Mouse (Mus musculus): Measurements from ENCODE around the gene Fem1b.
"Not testable (repeated sequence)": the region's sequence is repeated elsewhere in the genome, so short reads cannot be mapped to it uniquely, and the experiment has no call there.

Gene Fem1b

GRCm38 (mm10) chr9:62827939-62828652 is 16.4 kb upstream of the Fem1b start:
- peak; percentile 42 for DNase-seq (ENCODE audit: low read depth)

DNA sequence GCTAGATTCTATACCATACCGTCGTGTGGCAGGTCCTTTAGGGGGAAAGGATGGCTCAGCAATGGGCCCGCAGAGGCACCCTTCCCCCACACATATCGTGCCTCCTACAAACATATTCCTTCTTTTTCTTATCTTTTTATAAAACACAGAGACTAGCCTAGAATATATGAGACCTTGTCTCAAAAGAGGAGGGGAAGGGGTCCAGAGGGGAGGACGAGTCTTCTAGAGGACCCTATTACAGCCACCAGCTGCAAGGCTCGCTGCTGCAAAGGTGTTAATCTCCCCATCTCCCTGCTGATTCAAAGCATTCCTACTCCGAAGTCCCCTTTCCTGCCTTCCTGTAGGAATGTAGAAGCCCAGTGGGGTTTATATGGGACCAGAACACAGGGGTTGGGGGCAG is 14.7 kb upstream of the Fem1b start:
- DNase-seq (ENCODE audit: low read depth): no peak

GRCm38 (mm10) chr9:62825791-62826393 is 14.2 kb upstream of the Fem1b start:
- no peak for DNase-seq (ENCODE audit: low read depth)

DNA sequence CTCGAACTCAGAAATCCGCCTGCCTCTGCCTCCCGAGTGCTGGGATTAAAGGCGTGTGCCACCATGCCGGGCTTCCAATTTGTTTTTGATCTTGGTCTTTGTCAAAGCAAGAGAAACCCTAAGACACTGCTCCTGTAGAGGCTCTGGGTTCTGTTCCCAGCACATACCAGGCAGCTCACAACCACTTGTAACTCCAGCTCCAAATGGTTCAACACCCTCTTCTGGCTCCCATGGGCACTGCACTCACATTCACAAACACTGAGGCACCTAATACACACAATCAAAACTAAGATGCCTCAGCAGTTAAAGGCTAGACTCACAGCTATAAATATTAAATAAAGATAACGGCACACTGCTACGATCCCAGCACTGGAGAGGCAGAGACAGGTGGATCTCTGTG is 10.1 kb upstream of the Fem1b start:
- DNase-seq (ENCODE audit: low read depth): no peak

DNA sequence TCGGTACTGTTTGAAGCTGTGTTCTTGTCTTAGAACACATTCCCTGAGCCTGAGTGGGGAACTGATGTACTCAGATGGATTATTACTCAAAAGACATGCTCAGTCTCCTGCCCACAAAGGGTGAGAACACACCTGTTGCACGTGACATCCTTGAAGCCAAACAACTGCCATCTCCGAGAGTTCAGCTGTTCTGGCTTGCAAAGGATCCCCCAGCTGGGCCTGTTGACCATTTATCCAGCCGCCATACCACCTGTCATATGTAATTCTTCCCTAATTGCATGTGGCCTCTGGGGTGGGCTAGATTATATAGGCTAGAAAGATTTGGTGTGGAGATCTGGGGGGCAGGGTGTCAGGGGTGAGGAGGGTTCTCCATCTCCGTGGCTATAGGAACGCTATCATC is 9.1 kb upstream of the Fem1b start:
- DNase-seq (ENCODE audit: low read depth): no peak

GRCm38 (mm10) chr9:62819910-62820309 is 8.2 kb upstream of the Fem1b start:
- DNase-seq (ENCODE audit: low read depth): not testable (repeated sequence)

GRCm38 (mm10) chr9:62819494-62819893 is 7.8 kb upstream of the Fem1b start:
- DNase-seq (ENCODE audit: low read depth): no peak

- no peak for DNase-seq (ENCODE audit: low read depth)
Observed at GRCm38 (mm10) chr9:62817828-62818614, 6.3 kb upstream of the Fem1b start.

DNA sequence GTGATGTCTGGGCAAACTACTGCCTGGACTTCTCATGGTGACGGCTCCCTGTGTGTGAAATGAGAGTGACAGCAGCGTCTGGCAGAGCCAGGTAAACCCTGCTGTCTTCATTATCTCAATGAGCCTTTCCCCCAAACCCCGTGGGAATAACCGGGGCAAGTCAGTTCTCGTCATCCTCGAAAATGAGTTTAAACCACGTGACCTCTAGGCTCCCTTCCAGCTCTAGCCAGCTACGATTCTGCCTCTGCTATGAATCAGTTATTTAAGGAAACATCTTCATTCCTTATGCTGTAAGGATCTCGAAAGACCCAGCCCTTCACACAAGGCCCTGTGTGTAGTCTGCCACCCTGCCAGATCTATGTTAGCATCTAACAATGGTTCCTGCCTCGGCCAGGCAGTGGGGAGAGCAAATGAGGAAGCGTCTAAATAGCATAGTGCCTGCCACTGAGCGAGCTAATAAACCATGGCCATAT is 5.4 kb upstream of the Fem1b start:
- no peak for DNase-seq (ENCODE audit: low read depth)

- no peak for DNase-seq (ENCODE audit: low read depth)
Observed at GRCm38 (mm10) chr9:62816323-62817098, 4.8 kb upstream of the Fem1b start.

- DNase-seq (ENCODE audit: low read depth): no peak
Observed at GRCm38 (mm10) chr9:62814751-62815150, 3.0 kb upstream of the Fem1b start.

DNA sequence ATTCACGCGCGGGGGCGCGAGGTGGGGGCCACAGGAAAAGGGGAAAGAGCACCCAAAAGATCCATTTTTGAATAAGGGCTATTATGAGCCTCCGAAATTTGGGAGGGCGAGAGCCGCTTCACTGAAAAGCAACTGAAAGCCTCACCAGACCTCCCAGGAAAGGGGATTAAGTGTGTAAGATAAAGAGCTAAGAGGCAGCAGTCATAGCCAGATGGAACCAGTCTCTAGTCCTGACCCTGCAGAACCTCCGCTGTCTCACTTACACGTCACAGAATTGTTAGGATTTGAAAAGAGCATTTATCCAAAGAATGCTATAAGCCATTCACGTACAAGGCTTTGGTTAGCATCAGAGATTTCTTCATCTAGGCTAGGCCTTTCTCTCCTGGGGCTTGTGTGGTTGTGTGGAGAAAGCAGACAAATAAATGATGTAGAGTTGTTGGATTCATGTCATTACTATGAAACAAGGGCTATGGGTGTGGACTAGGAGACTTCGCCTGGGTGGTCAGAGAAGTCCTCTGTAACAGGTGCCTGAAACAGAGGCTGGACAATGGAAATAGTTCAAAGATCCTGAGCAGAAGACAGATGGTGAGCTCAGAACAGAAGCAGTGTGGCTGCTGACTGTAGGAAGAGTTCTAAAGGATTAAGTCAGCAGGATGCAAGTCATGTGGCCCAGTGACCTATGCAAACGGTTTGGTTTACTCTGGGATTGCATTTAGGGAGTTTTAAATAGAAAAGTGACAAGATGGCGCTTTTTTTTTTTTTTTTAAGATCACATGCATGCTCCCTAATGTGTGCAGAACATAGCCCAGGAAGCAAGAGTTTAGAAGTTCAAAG is 699 bp upstream of the Fem1b start:
- DNase-seq (ENCODE audit: low read depth): no peak

DNA sequence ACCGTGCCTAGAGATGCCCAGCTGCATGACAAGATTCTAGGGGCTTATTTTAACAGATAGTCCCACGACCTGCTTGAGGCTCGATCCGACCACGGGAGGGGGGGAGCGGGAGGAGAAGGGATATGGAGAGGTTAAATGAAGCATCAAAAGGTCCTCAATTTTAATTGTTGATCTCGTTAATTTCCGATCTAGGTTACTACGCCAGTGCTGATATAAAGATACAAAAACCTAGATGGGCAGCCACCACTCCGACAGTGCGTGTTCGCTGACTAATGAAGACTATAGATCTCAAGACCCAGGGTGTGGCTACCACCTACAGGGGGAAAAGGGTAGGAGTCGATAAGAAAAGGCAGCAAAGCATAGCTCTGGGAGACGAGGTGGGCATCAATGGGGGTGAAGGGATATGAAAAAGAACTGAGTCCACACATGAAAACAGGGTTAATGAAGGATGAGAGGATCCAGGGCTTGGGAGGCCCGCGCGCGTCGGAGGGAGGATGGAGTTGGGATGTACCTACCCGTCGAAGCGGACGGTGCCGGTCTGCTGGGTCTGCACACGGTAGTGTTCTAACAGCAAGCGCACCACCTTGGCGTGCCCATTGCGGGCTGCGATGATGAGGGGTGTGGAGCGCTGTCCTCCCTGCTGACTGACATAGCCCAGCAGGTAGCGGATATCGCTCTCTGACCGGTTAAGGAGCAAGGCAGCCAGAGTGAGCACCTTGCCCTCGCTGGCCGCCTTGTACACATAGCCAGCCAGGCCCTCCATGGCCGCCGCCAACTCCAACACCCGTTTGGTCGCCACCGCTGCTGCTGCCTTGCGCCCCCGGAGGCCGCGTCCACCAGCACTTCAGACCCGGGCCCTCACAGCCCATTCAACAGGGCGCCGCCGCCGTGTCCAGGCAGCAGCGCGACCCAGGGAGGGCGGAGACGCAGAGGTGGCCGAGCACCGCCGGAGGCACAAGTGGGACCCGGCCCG is 905 bp downstream of the Fem1b start:
- DNase-seq (ENCODE audit: low read depth): peak; percentile 56

DNA sequence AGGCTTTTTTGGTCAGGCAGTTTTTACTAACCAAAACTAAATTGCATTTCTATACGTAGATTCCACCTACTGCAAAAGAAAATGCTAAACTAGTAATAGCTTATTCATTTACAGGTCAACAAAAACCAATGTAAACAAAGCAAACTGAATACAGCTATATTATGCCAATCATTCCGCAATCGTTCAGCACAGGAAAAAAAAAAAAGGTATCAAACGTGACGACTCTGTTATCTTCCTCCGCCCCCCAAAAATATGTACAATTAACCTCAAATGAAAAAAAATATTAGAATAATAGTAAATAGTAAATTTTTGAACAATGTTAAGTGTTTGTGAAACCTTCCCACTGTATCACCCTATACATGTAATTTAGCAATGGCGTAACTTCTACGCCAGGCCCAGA is 1.6 kb downstream of the Fem1b start:
- DNase-seq (ENCODE audit: low read depth): no peak

GRCm38 (mm10) chr9:62799218-62799617 is 12.5 kb downstream of the Fem1b start:
- not testable (repeated sequence) for DNase-seq (ENCODE audit: low read depth)

- no peak for DNase-seq (ENCODE audit: low read depth)
Observed at GRCm38 (mm10) chr9:62789856-62790255, 21.9 kb downstream of the Fem1b start.

DNA sequence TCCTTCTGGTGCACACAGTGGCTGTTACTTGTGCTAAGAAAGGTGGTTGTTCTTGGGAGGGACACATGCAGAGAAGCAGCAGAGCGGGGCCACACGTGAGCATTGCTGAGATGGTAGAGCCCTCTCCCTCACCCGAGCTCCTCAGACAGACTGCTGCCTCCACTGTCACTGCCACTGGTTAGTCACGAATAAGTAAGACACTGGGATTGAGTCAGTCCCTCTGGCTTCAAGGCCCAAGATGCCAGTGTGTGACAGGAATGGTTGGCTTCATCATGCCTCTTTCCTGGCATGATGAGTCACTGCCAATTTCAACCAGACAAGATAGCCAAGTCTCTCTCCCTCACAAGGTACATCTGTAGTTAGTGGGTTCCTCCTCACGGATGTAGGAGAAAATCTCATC is 25.0 kb downstream of the Fem1b start:
- DNase-seq (ENCODE audit: low read depth): no peak

GRCm38 (mm10) chr9:62784233-62784632 is 27.5 kb downstream of the Fem1b start:
- DNase-seq (ENCODE audit: low read depth): no peak

- no peak for DNase-seq (ENCODE audit: low read depth)
Observed at GRCm38 (mm10) chr9:62782976-62783781, 28.6 kb downstream of the Fem1b start.
